Mouse (Mus musculus) olfactory bulb, adult 2 months (tissue): Measurements from ENCODE around the gene Pcgf2.

Experiments
- CTCF ChIP-seq: fragments of 200-500 bp; IDR thresholded peaks from 2 replicates; pipeline ENCODE4 v1.5.1; 2012; ENCODE audit warnings: low read depth, mild to moderate bottlenecking, low read length, moderate library complexity; ENCODE audit not compliant: insufficient read depth
- POLR2A ChIP-seq: fragments of 200-500 bp; IDR thresholded peaks from 2 replicates; pipeline ENCODE4 v1.6.1; 2012; ENCODE audit warnings: mild to moderate bottlenecking, low read depth, low read length, moderate library complexity; ENCODE audit not compliant: insufficient read depth

DNA sequence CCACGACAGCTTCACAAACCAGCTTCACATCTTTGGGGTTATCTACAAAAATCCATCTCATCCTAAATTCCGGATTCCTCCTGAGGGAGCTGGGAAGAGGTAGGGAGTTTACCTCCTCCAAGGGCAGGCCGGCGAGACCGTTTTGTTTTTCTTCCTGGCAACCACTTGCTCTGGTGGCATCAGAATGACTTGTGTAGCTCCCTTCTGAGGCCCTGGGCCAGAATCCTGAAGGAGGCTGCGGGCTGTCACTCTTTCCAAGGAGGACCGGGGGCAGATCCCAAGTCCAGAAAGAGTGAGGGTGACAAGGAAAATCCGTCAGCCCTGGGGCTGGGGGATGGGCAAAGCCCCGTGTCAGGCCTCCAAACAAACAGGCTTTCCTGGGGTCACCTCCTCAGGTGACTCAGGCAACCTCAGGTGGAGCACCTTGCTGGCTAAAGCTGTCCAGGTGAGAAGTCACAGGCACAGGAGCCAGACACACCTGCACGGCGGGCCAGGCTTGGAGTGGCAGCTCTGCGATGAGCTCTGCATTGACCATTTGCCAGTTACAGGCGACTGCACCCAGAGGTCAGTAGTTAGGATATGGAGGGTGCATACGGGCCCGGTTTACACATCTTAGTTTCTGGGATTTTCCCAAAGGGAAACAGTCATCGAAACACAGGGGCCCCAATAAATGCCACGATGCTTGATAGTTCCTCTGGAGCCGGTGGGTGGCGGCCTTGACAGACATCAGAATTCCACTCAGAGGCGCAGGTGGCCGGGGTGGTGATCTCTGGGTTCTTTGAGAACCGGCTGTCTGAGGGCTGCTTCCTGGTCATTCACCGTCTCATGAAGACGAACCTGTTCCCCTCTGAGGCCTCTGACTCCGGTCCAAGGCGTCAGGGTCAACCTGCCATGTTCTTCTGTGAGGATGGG lies 17.3 kb upstream of the Pcgf2 start:
- TF ChIP-seq CTCF (no peak), POLR2A (no peak)
